Mouse (Mus musculus) embryonic fibroblast, embryonic 13.5 days (primary cell): ENCODE measurements around the gene Hdhd5. TPM values are rescaled to one million over a fixed set of nuclear protein-coding genes. Genes with fewer than 3 reads are reported as not detected.

Source experiments
- H3K27ac ChIP-seq: 2 replicates; pipeline ENCODE4 v1.5.1; 2012; ENCODE audit warnings: low read length, control low read depth, inconsistent platforms; ENCODE audit not compliant: insufficient read depth
- H3K4me1 ChIP-seq: 2 replicates; pipeline ENCODE4 v1.6.1; 2011; ENCODE audit warnings: low read length; ENCODE audit not compliant: control insufficient read depth, insufficient read depth
- H3K4me3 ChIP-seq: 2 replicates; pipeline ENCODE4 v1.5.1; 2011; ENCODE audit warnings: mild to moderate bottlenecking, control low read depth, low read length; ENCODE audit not compliant: insufficient read depth
- CTCF ChIP-seq: IDR thresholded peaks from 2 replicates; pipeline ENCODE4 v1.5.1; 2011; ENCODE audit warnings: mild to moderate bottlenecking, control low read depth, low read length, moderate library complexity, borderline replicate concordance; ENCODE audit not compliant: insufficient read depth
- POLR2A ChIP-seq: IDR thresholded peaks from 2 replicates; pipeline ENCODE4 v1.6.1; 2011; ENCODE audit warnings: low read depth, mild to moderate bottlenecking, control low read depth, low read length, moderate library complexity
- polyA plus RNA-seq: library from polyadenylated mRNA; stranded (reverse); fragments of >200 nt; gene quantifications from 2 replicates; pipeline ENCODE4 v1.2.4, GENCODE M21; 2011; ENCODE audit warnings: low read depth; ENCODE audit not compliant: missing spikeins, insufficient read length

The Hdhd5 gene
- polyA plus RNA-seq, 1 experiment: 10.9 TPM

DNA sequence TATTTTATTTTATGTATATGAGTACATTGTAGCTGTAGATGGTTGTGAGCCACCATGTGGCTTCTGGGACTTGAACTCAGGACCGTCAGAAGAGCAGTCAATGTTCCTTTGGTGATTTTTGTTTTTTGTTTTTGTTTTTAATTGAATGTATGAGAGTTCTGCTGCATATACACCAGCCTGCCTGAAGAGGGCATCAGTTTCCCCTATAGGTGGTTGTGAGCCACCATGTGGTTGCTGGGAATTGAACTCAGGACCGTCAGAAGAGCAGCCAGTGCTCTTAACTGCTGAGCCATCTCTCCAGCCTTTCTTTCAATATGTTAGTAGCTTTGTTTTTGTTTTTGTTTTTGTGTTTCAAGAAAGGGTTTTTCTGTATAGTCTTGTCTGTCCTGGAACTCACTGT is 5.2 kb upstream of the Hdhd5 start:
- TF ChIP-seq POLR2A (no peak), CTCF (no peak)
- Histone ChIP-seq H3K4me1 (no peaks in the 10 kb centered on the region), H3K27ac (no peak overlapping the region), H3K4me3 (no peak overlapping the region)

DNA sequence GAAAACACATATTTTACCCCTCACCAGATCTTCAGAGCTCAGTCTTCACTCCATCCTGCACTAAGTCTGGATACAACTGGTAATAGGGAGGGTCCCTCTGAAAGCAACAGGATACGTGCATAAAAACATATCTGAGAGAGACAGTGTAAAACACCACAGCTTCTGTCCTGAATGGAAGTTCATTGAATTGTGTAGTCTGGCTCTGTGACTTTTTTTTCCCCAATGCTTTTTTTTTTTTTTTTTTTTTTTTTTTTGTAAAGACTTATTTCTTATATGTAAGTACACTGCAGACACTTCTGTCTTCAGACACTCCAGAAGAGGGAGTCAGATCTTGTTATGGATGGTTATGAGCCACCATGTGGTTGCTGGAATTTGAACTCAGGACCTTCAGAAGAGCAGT is 1.5 kb upstream of the Hdhd5 start:
- H3K4me3 ChIP-seq: no peak overlapping the region
- H3K27ac ChIP-seq: no peak overlapping the region
- no peaks in the 10 kb centered on the region for H3K4me1 ChIP-seq
- TF ChIP-seq POLR2A (no peak), CTCF (no peak)

DNA sequence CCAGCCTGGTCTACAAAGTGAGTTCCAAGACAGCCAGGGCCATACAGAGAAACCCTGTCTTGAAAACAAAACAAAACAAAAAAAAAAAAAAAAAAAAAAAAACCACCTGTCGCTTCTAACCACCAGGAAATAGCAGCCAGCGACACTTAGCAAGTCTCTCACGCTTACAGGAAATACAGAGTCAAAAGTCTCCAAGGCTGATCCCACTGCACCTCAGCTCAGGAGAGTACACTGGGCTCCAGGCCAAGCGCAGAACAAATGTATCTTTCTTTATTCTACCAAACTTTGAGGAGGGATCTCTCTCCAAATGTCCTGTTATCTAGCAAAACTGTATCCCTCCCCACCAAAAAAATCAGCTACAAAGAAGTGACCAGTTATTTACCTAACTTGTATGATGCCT is 2.0 kb downstream of the Hdhd5 start:
- TF ChIP-seq POLR2A: no peak
- no peak for TF ChIP-seq CTCF

DNA sequence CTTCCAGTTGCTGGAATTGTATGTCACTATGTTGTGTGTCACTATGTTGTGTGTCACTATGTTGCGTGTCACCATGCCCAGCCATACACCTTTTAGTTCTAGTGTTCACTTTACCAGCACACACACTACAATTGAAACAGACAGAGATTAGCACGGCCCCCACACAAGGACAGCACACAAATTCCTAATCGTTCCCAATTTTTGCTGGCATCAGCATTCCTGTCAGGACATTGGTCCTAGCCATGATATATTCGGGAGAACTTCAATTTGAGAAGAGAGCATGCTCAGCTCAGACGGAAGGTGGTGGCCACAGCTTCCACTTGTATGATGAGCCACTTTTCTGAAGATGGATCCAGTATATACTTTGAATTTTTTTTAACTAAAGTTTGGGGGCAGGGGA is 6.3 kb downstream of the Hdhd5 start:
- no peak overlapping the region for H3K27ac ChIP-seq
- no peaks in the 10 kb centered on the region for H3K4me1 ChIP-seq
- TF ChIP-seq POLR2A: no peak
- TF ChIP-seq CTCF: no peak
- H3K4me3 ChIP-seq: no peak overlapping the region

More for the DNA sequence above, 2.0 kb downstream of the Hdhd5 start:
- H3K4me1 ChIP-seq: no peaks in the 10 kb centered on the region
- H3K27ac ChIP-seq: no peak overlapping the region
- H3K4me3 ChIP-seq: no peak overlapping the region

DNA sequence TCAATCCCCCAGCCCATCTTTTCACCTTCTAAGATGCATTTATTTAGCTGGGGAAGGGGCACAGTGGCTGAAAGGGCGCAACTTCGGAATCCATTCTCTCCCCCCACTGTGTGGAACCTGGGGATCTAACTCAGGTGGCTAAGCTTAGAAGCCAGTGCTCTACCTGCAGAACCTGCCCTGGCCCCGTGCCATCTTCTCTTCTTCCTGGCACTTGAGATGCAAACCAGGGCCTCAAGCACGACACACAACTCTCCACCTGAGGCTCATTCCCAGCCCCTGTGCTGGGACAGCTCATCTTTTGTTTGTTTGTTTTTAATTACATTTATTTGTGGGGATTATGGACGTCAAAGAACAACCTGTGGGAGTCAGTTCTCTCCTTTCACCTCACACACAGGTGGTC is 11.5 kb downstream of the Hdhd5 start:
- TF ChIP-seq POLR2A (no peak), CTCF (no peak)
- H3K4me1 ChIP-seq: no peaks in the 10 kb centered on the region

DNA sequence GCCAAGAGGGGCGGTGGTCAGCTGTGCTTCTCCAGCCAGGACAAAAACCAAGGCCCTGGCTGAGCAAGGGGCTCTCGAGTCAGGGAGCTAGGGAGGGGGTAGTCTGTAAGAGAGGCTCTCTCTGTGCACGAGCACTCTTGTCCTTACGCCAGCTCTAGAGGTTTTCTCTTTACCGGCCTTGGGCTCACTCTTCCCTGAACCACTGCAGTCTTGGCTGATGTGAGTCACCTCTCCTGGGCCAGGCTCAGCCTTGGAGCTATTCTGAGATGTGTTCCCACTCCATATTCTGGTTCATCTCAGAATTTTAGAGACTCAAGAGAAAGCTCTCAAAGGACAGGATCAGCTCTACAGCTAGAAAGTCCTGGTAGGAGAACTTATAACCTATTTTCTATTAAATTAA is 13.8 kb downstream of the Hdhd5 start:
- TF ChIP-seq POLR2A: no peak
- no peak for TF ChIP-seq CTCF
- no peaks in the 10 kb centered on the region for H3K4me1 ChIP-seq

More for the DNA sequence above, 11.5 kb downstream of the Hdhd5 start:
- Histone ChIP-seq H3K27ac (no peak overlapping the region), H3K4me3 (no peak overlapping the region)

DNA sequence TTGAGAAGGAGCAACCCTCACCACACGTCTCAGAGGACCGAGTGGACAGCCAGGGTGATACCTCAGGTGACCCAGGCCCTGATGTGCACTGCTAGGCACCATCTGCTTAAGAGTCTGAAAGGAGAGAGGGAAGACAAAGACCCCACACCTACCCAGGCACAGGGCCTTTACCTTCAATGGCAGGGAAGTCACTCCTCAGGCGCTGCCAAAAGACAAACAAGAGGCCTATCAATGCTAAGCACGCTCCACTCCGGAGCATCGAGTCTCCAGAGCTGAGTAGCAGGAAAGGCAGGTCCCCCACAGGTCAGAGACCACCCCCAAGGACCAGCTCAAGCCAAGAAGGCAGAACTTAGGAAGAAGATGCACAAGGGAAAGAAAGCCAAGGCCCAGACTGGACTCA is 14.2 kb downstream of the Hdhd5 start:
- Histone ChIP-seq H3K27ac (no peak overlapping the region), H3K4me1 (no peaks in the 10 kb centered on the region), H3K4me3 (no peak overlapping the region)
- TF ChIP-seq POLR2A: no peak
- no peak for TF ChIP-seq CTCF

More for the DNA sequence above, 13.8 kb downstream of the Hdhd5 start:
- no peak overlapping the region for H3K27ac ChIP-seq
- no peak overlapping the region for H3K4me3 ChIP-seq

DNA sequence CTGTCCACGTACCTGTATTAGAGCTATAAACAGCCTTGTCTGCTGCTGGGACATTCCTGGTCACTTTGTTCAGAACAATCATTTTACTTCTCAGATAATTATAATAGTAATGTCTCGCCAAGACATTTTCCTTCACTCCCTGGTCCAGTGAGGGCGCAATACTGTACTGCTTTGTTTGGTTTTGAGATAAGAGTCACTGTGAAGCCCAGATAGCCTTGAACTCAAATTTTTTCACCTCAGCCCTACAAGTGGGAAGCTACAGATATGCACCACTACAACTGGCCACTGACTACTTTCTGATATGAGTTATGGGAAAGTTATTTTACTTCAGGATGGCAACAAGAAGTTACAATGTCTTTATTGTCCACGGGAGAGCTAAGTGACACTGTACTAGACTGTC is 14.7 kb downstream of the Hdhd5 start:
- TF ChIP-seq POLR2A (no peak), CTCF (no peak)
- no peak overlapping the region for H3K4me3 ChIP-seq
- no peaks in the 10 kb centered on the region for H3K4me1 ChIP-seq
- no peak overlapping the region for H3K27ac ChIP-seq

DNA sequence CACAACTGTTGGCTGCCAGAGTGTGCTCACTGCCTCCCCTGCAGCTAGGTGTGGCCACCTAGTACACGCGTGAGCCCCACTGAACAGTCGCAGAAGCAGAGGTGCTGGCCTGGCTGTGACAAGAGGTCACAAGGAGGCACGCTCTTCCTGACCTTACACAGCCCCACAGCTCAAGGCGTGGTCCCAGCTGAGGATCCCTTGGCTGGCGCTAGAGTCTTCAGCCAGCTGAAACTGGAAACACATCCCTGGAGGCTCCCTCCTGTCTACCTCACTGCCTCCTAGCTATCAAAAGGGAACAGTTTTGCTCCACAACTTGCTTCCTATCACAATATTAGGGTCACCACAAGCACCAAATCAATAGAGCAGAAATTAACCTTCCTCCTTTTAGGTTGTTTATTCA is 19.9 kb downstream of the Hdhd5 start:
- H3K4me3 ChIP-seq: no peak overlapping the region
- H3K27ac ChIP-seq: no peak overlapping the region
- H3K4me1 ChIP-seq: no peaks in the 10 kb centered on the region
- TF ChIP-seq POLR2A (no peak), CTCF (no peak)

DNA sequence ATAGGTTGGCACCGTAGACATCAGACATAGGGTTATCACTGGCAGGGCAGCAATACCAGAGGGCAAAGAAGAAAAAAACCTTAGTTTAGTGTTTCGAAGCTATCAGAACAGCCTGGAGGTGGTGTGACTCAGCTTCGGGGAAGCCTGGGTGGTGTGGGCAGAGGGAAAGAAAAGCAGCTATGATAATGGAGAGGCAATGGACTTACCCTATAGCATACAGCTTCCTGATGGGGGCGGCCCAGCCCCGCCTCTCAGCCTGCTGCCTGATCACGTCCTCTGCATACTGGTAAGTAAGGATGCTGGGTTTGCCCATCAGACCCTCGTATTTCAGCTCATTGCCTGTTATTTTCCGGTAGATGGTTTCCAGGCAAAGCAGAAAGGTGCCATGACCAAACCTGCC is 20.7 kb downstream of the Hdhd5 start:
- no peak for TF ChIP-seq POLR2A
- no peak for TF ChIP-seq CTCF
- H3K4me1 ChIP-seq: no peaks in the 10 kb centered on the region
- no peak overlapping the region for H3K4me3 ChIP-seq
- H3K27ac ChIP-seq: no peak overlapping the region

DNA sequence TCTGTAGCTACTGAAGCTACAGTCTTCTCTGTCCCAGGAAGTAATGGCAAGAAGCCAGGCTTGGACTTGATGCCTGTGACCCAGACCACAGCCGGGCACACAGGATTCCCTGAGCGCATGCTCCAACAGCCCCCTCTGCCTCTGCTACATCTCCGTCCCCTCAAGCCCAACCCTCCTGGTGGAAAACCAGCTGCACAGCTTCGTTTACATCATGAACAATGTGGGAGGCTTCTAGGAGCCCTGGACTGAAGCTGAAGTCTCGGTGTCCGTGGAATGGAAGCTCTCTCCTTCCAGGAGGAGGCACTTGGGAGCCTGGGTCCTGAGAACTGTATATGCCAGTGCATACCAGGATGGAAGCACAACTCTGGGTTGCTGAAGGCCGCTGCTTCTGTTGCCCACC is 21.1 kb downstream of the Hdhd5 start:
- no peak for TF ChIP-seq CTCF
- TF ChIP-seq POLR2A: no peak
- H3K27ac ChIP-seq: no peak overlapping the region
- no peak overlapping the region for H3K4me3 ChIP-seq
- no peaks in the 10 kb centered on the region for H3K4me1 ChIP-seq

DNA sequence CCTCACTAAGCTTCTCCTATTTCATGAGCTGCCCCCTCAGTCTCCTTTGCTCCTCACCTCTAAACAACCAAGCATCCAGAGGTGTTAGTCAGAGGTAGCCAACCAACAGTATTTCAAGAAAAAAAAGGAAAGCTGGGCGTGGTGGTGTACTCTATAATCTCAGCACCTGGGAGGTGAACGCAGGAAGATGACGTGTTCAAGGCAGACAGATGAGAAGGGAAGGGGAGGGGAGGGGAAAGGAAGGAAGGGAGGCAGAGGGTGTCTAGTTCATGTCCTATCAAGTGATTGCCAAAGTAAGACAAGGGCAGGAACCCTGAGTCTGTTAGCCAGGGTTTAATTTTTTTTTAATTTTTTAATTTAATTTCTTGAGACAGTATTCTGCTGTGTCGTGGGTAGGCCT is 22.5 kb downstream of the Hdhd5 start:
- H3K4me1 ChIP-seq: no peaks in the 10 kb centered on the region
- no peak for TF ChIP-seq POLR2A
- TF ChIP-seq CTCF: no peak
- H3K4me3 ChIP-seq: no peak overlapping the region
- no peak overlapping the region for H3K27ac ChIP-seq
